Mouse (Mus musculus) layer of hippocampus, adult 6 months (tissue): Measurements from ENCODE around the gene Ppbp. TPM values are rescaled to one million over a fixed set of nuclear protein-coding genes. Genes with fewer than 3 reads are reported as not detected.

Source experiments
- long read RNA-seq, 2 experiments: library from polyadenylated mRNA; unstranded; transcript quantifications; one replicate each; pipeline ENCODE4 v2.0.0; 2019 to 2020
- microRNA-seq: library from miRNA; unstranded; fragments of <30 nt; microRNA quantifications from one replicate; pipeline ENCODE4 v1.2.0, GENCODE M21; 2020
- polyA plus RNA-seq: library from polyadenylated mRNA; unstranded; fragments of <200 nt; fragmentation: Nextera tagmentation; gene quantifications from 2 replicates; pipeline ENCODE4 v1.2.3, GENCODE M21; 2021

Ppbp gene
- polyA plus RNA-seq = not detected in 2 replicates
- long read RNA-seq, experiment 1 = 0 reads
- long read RNA-seq, experiment 2 = 0 reads

GRCm38 (mm10) chr5:90768218-90768617 is at the start of gene Ppbp:
Gene Ppbp, plus strand, starts transcription at chr5:90768518.

GRCm38 (mm10) chr5:90759077-90760065 is 8.9 kb upstream of the Ppbp start, which contains the start of gene Cxcl5:
Gene Cxcl5, plus strand, starts transcription at chr5:90759360.

GRCm38 (mm10) chr5:90771880-90772653 is 3.7 kb downstream of the Ppbp start, which contains the start of gene Pf4:
Gene Pf4, plus strand, starts transcription at chr5:90772435.

GRCm38 (mm10) chr5:90785659-90786588 is 17.6 kb downstream of the Ppbp start, which contains the start of gene Cxcl3:
Gene Cxcl3, plus strand, starts transcription at chr5:90786103.

GRCm38 (mm10) chr5:90794195-90794625 is 25.9 kb downstream of the Ppbp start, which contains the start of gene Cxcl15:
Gene Cxcl15, plus strand, starts transcription at chr5:90794534.

Small RNA genes lying within 50 kb of the gene (microRNA-seq; reads per million reads assigned to microRNA genes)
- gene Gm24322 = not detected

Other genes starting within 250 kb of the Ppbp start
- not detected in 2 replicates for gene Afm, start 249.6 kb upstream of the Ppbp start, polyA plus RNA-seq
- not detected in 2 replicates for gene 5830473C10Rik, start 207.4 kb upstream of the Ppbp start, polyA plus RNA-seq
- 0.21 and 0.28 TPM in 2 replicates for gene Rassf6, start 127.9 kb upstream of the Ppbp start, polyA plus RNA-seq
- gene Cxcl5, start 9.2 kb upstream of the Ppbp start, polyA plus RNA-seq = 4.0 and 8.0 TPM in 2 replicates
- gene Pf4, start 3.9 kb downstream of the Ppbp start, polyA plus RNA-seq = 6.7 and 8.5 TPM in 2 replicates
- not detected in 2 replicates for gene Cxcl3, start 17.6 kb downstream of the Ppbp start, polyA plus RNA-seq
- not detected in 2 replicates for gene Cxcl15, start 26.0 kb downstream of the Ppbp start, polyA plus RNA-seq
- 0.25 and 0.41 TPM in 2 replicates for gene Cxcl1, start 122.7 kb downstream of the Ppbp start, polyA plus RNA-seq
- gene Cxcl2, start 135.4 kb downstream of the Ppbp start, polyA plus RNA-seq = not detected in 2 replicates
- 12.1 and 12.8 TPM in 2 replicates for gene Mthfd2l, start 162.6 kb downstream of the Ppbp start, polyA plus RNA-seq